Mouse (Mus musculus): Measurements from ENCODE around the gene Raph1.
"Not testable (repeated sequence)": the region's sequence is repeated elsewhere in the genome, so short reads cannot be mapped to it uniquely, and the experiment has no call there.

Gene Raph1

GRCm38 (mm10) chr1:60565270-60565920 lies 1.5 kb downstream of the Raph1 start:
- DNase-seq: peak; percentile 26 to 28

GRCm38 (mm10) chr1:60564691-60565090 lies 2.2 kb downstream of the Raph1 start:
- no peak for DNase-seq

GRCm38 (mm10) chr1:60563021-60563420 lies 3.9 kb downstream of the Raph1 start:
- no peak for DNase-seq

- no peak for DNase-seq
Observed at GRCm38 (mm10) chr1:60543681-60544080, 23.2 kb downstream of the Raph1 start.

- DNase-seq: no peak
Observed at GRCm38 (mm10) chr1:60539272-60539671, 27.6 kb downstream of the Raph1 start.

- peak; percentile 32 to 38 for DNase-seq
Observed at GRCm38 (mm10) chr1:60534932-60535331, 32.0 kb downstream of the Raph1 start.

GRCm38 (mm10) chr1:60530636-60531035 lies 36.3 kb downstream of the Raph1 start:
- no peak for DNase-seq

- DNase-seq: no peak
Observed at GRCm38 (mm10) chr1:60530107-60530506, 36.8 kb downstream of the Raph1 start.

GRCm38 (mm10) chr1:60510584-60510983 lies 56.3 kb downstream of the Raph1 start:
- DNase-seq: no peak

- no peak for DNase-seq
Observed at GRCm38 (mm10) chr1:60503456-60503855, 63.4 kb downstream of the Raph1 start.

- DNase-seq: no peak
Observed at GRCm38 (mm10) chr1:60493421-60493820, 73.5 kb downstream of the Raph1 start.

- no peak for DNase-seq
Observed at GRCm38 (mm10) chr1:60492404-60492803, 74.5 kb downstream of the Raph1 start.

GRCm38 (mm10) chr1:60490510-60490909 lies 76.4 kb downstream of the Raph1 start:
- DNase-seq: no peak

GRCm38 (mm10) chr1:60489660-60490059 lies 77.2 kb downstream of the Raph1 start:
- DNase-seq: no peak

- no peak for DNase-seq
Observed at GRCm38 (mm10) chr1:60488635-60489034, 78.3 kb downstream of the Raph1 start.

GRCm38 (mm10) chr1:60485649-60486048 lies 81.3 kb downstream of the Raph1 start:
- DNase-seq: no peak

GRCm38 (mm10) chr1:60482881-60483280 lies 84.0 kb downstream of the Raph1 start:
- DNase-seq: no peak

GRCm38 (mm10) chr1:60481561-60481960 lies 85.3 kb downstream of the Raph1 start:
- DNase-seq: no peak

- no peak for DNase-seq
Observed at GRCm38 (mm10) chr1:60470541-60470940, 96.4 kb downstream of the Raph1 start.

GRCm38 (mm10) chr1:60469491-60469890 lies 97.4 kb downstream of the Raph1 start:
- no peak for DNase-seq

- no peak for DNase-seq
Observed at GRCm38 (mm10) chr1:60460623-60461022, 106.3 kb downstream of the Raph1 start.

- no peak for DNase-seq
Observed at GRCm38 (mm10) chr1:60449896-60450295, 117.0 kb downstream of the Raph1 start.

GRCm38 (mm10) chr1:60447067-60447466 lies 119.8 kb downstream of the Raph1 start:
- DNase-seq: peak; percentile 27 to 33

- not testable (repeated sequence) for DNase-seq
Observed at GRCm38 (mm10) chr1:60441438-60441837, 125.5 kb downstream of the Raph1 start.

- no peak for DNase-seq
Observed at GRCm38 (mm10) chr1:60432497-60432896, 134.4 kb downstream of the Raph1 start.

Data from B cell, adult 2 months (primary cell).